Mouse (Mus musculus) gastrocnemius, postnatal 14 days (tissue): ENCODE measurements around the gene Rtp4. TPM values are rescaled to one million over a fixed set of nuclear protein-coding genes. Genes with fewer than 3 reads are reported as not detected.

Experiments
- DNase-seq: peaks from one replicate; pipeline ENCODE4 v3.0.0; 2021; ENCODE audit warnings: mixed read lengths
- intact Hi-C: fragments of 180-260 bp; cut with DNase I; formaldehyde crosslinking; loops from one replicate; pipeline ENCODE4 v1.15.1; 2025; ENCODE audit warnings: low total_unique reads
- total RNA-seq, 2 experiments: library from RNA; stranded (reverse); gene quantifications; 2 replicates each; pipeline ENCODE4 v1.2.3; 2021

The Rtp4 gene
- total RNA-seq, 2 experiments from 2014 or later: 0.75 to 1.3 TPM

GRCm38 (mm10) chr16:23554673-23555072 is 34.6 kb downstream of the Rtp4 start:
- intact Hi-C loops: loop anchor here (5.0 kb wide), 2 partner anchors 343 to 398 kb away; no protein-coding TSS in a partner anchor
- DNase-seq: no peak

GRCm38 (mm10) chr16:23557195-23557594 is 37.1 kb downstream of the Rtp4 start:
- intact Hi-C loops: no loop called here
- DNase-seq: no peak

- intact Hi-C loops: no loop called here
- no peak for DNase-seq
Measured at GRCm38 (mm10) chr16:23557669-23558068, 37.6 kb downstream of the Rtp4 start.

- intact Hi-C loops: no loop called here
Measured at GRCm38 (mm10) chr16:23568369-23568958, 48.4 kb downstream of the Rtp4 start.

GRCm38 (mm10) chr16:23574561-23574960 is 54.5 kb downstream of the Rtp4 start:
- no peak for DNase-seq
- intact Hi-C loops: no loop called here

More at GRCm38 (mm10) chr16:23568369-23568958, 48.4 kb downstream of the Rtp4 start:
- no peak for DNase-seq

- intact Hi-C loops: no loop called here
- DNase-seq: no peak
Measured at GRCm38 (mm10) chr16:23591119-23592105, 71.3 kb downstream of the Rtp4 start.

GRCm38 (mm10) chr16:23592501-23592900 is 72.4 kb downstream of the Rtp4 start:
- intact Hi-C loops: no loop called here
- DNase-seq: no peak

- intact Hi-C loops: no loop called here
- DNase-seq: no peak
Measured at GRCm38 (mm10) chr16:23596696-23597095, 76.6 kb downstream of the Rtp4 start.

GRCm38 (mm10) chr16:23597968-23598367 is 77.9 kb downstream of the Rtp4 start:
- intact Hi-C loops: no loop called here
- no peak for DNase-seq

GRCm38 (mm10) chr16:23606220-23606619 is 86.1 kb downstream of the Rtp4 start:
- no peak for DNase-seq
- intact Hi-C loops: no loop called here

GRCm38 (mm10) chr16:23606651-23607050 is 86.6 kb downstream of the Rtp4 start:
- intact Hi-C loops: no loop called here

GRCm38 (mm10) chr16:23607911-23608410 is 87.9 kb downstream of the Rtp4 start:
- intact Hi-C loops: no loop called here
- DNase-seq: no peak

More at GRCm38 (mm10) chr16:23606651-23607050, 86.6 kb downstream of the Rtp4 start:
- no peak for DNase-seq

GRCm38 (mm10) chr16:23609748-23610185 is 89.7 kb downstream of the Rtp4 start:
- intact Hi-C loops: no loop called here
- no peak for DNase-seq

GRCm38 (mm10) chr16:23624205-23624604 is 104.1 kb downstream of the Rtp4 start:
- intact Hi-C loops: no loop called here
- no peak for DNase-seq

- intact Hi-C loops: no loop called here
- DNase-seq: no peak
Measured at GRCm38 (mm10) chr16:23631531-23631930, 111.4 kb downstream of the Rtp4 start.

- intact Hi-C loops: no loop called here
- no peak for DNase-seq
Measured at GRCm38 (mm10) chr16:23632681-23633080, 112.6 kb downstream of the Rtp4 start.

- no peak for DNase-seq
- intact Hi-C loops: no loop called here
Measured at GRCm38 (mm10) chr16:23653028-23653427, 132.9 kb downstream of the Rtp4 start.

GRCm38 (mm10) chr16:23653479-23653878 is 133.4 kb downstream of the Rtp4 start:
- intact Hi-C loops: no loop called here
- DNase-seq: no peak

GRCm38 (mm10) chr16:23659597-23660531 is 139.8 kb downstream of the Rtp4 start:
- DNase-seq: no peak
- intact Hi-C loops: no loop called here
